ENCODE assay signal across 16 mouse cellular contexts in the genomic region with DNA sequence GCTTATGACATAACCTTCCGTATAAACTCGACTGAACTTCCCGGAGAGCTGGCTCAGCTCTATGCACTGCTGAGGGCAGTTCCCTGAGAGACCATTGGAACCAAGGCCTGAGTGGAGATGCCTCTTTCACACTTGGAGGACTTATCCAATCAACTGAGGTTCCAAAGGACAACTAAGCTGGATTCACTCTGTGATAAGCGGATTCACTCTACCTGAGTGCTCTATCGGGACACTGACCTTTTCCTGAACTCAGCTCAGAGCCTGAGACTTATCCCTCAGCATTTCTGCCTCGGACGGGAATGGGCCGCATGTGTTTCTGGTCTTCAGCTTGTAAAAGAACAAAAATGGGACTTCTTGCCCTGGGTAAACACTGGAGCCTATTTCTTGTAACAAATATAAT.
"Had no signal": no experiment of that assay in that cellular context is flagged by ENCODE, and none has a peak within 500 bp of the region (broad histone marks: within the 10 kb centered on the region; RNA-seq: fewer than 3 reads in every experiment).

No protein-coding gene starts in this region.

- DNase-seq: cerebellum, adult 2 months; cerebellum, adult 8-10 months; cerebellum, adult 9-10 months; cerebellum, adult 9-11 months; cerebellum, postnatal 14 days; cerebellum, postnatal 25 days; cerebellum, postnatal 36 days; embryo, embryonic 11 days; forebrain, postnatal 0 days; gastrocnemius, adult 2 months; gastrocnemius, postnatal 10 days; gastrocnemius, postnatal 14 days; gastrocnemius, postnatal 25 days; gastrocnemius, postnatal 36 days; heart, adult 11 months; heart, adult 18-20 months had no signal
